Mouse (Mus musculus) myocyte (in vitro differentiated cells): Measurements from ENCODE around the gene Smc1a.

Experiments
- MAX ChIP-seq: IDR thresholded peaks from one replicate; pipeline ENCODE4 v1.6.1; 2011; ENCODE audit warnings: low read depth, mild to moderate bottlenecking, control low read depth
- MYOD1 ChIP-seq, 3 experiments: IDR thresholded peaks; one replicate each; pipeline ENCODE4 v1.6.1; 2011; ENCODE audit warnings: control low read depth in 2 of 3, low read depth in 2 of 3, mild to moderate bottlenecking in 2 of 3, moderate library complexity in 1 of 3; ENCODE audit not compliant: insufficient read length in 2 of 3, control insufficient read depth in 1 of 3
- MYOG ChIP-seq, 3 experiments: IDR thresholded peaks; one replicate each; pipeline ENCODE4 v1.6.1; 2011; ENCODE audit warnings: control low read depth in 2 of 3, low read depth in 2 of 3, mild to moderate bottlenecking in 2 of 3; ENCODE audit not compliant: insufficient read length in 2 of 3, control insufficient read depth in 1 of 3, insufficient read depth in 1 of 3
- POLR2A ChIP-seq: IDR thresholded peaks from one replicate; pipeline ENCODE4 v1.6.1; 2011; ENCODE audit warnings: low read depth, mild to moderate bottlenecking, control low read depth, moderate library complexity; ENCODE audit not compliant: insufficient read length
- POLR2AphosphoS2 ChIP-seq: IDR thresholded peaks from one replicate; pipeline ENCODE4 v1.6.1; 2011; ENCODE audit warnings: low read depth, control low read depth; ENCODE audit not compliant: insufficient read length
- SRF ChIP-seq: IDR thresholded peaks from one replicate; pipeline ENCODE4 v1.6.1; 2011; ENCODE audit warnings: low read depth; ENCODE audit not compliant: control insufficient read depth, insufficient read length
- TCF12 ChIP-seq: IDR thresholded peaks from one replicate; pipeline ENCODE4 v1.6.1; 2011; ENCODE audit warnings: mild to moderate bottlenecking, control low read depth; ENCODE audit not compliant: poor library complexity, insufficient read depth, severe bottlenecking
- USF1 ChIP-seq: IDR thresholded peaks from one replicate; pipeline ENCODE4 v1.6.1; 2011; ENCODE audit warnings: low read depth, mild to moderate bottlenecking, control low read depth, moderate library complexity

GRCm38 (mm10) chrX:152065674-152066073, 49.4 kb downstream of the Smc1a start:
- no peak for TF ChIP-seq POLR2A
- no peak for TF ChIP-seq TCF12
- no peak for TF ChIP-seq MAX
- TF ChIP-seq MYOG (IDR thresholded peaks at IDR 0.05; ENCODE audit: control insufficient read depth in 1 of 3, insufficient read depth in 1 of 3, insufficient read length in 2 of 3, low read depth in 2 of 3): no peak
- TF ChIP-seq MYOD1 (IDR thresholded peaks at IDR 0.05; ENCODE audit: control insufficient read depth in 1 of 3, insufficient read length in 2 of 3, low read depth in 2 of 3): no peak
- TF ChIP-seq SRF: no peak
- TF ChIP-seq USF1: no peak
- no peak for TF ChIP-seq POLR2AphosphoS2
